Mouse (Mus musculus): ENCODE measurements around the gene Cyp20a1. TPM values are rescaled to one million over a fixed set of nuclear protein-coding genes. Genes with fewer than 3 reads are reported as not detected.

The Cyp20a1 gene
- polyA plus RNA-seq (2015; fragmentation: Nextera tagmentation; extraction: Ambion mirVana) = 16.5 and 17.3 TPM in 2 replicates

DNA sequence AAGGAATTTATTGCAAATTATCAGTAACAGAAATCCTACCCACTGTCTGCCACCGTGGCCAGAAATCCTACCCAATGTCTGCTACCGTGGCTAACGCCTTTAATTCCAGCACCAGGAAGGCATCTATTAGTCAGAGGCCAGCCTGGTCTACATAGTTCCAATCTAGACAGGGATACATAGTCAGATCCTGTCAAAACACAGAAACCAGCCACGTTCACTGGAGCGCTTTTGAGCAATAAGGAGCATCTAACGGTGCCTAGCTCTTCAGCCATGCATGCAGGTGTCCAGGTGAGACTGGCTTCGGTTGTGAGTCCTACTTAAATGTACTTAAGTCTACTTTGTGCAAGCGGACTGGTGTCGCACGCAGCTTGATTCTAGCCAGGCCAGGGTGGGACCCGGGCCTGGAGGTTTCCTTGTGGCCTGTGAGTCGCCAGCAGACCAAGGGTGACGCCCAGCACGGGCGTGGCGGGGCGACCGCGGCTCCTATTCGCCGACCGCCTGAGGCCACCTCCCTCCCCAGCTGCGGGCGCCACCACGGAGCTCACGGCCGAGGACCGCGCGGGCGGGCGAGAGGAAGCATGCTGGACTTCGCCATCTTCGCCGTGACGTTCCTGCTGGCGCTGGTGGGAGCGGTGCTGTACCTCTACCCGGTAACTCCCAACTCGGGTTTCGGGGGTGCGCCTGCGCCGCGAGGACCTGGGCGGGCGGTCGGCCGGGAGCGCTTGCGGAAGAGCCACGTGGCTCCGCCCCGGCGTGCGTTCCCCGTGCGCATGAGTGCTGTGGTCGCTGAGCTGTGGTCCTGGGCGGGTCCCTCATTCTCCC lies at the start of gene Cyp20a1:
TSS of gene Cyp20a1 (plus strand) at position 516 of the 822 bp plus-strand sequence.

DNA sequence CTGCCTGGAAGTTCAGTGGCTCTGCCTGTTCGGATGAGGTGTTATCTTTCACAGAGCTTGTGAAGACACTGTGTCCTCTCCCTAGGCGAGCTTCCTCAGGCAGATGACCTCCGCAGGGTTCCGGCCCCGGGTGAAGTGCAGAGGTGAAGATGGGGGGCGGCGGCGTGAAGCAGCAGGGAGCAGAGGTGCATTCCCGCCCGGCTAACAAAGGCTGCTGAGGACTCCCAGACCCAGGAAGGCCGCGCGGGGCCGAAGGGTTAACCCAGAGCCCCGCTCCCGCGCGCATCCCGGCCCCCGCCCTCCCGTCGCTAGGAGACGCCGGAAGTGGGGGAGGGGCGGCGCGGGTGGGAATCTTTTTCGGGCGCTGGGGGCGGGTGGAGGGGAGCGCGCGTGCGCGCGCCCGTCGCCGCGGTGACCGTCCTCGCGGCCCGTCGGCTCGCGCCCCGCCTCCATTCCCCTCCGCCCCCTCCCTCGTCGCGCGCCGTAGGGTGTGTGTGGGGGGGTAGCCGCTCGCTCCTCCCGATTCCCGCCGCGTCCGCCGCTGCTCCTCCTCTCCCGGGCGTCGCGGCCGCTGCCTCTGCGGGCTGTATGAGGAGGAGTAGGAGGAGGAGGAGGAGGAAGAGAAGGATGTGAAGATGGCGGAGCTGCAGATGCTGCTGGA lies 66.2 kb downstream of the Cyp20a1 start, which contains the start of gene Abi2:
TSS of gene Abi2 (plus strand) at position 452 of the 661 bp plus-strand sequence.

Other genes with a start within 250 kb of the Cyp20a1 start
- 3.4 and 4.0 TPM in 2 replicates for gene Carf, start 245.1 kb upstream of the Cyp20a1 start, polyA plus RNA-seq (2015; fragmentation: Nextera tagmentation; extraction: Ambion mirVana)
- gene Wdr12, start 244.7 kb upstream of the Cyp20a1 start, polyA plus RNA-seq (2015; fragmentation: Nextera tagmentation; extraction: Ambion mirVana) = 24.4 and 25.0 TPM in 2 replicates
- 3.7 and 5.2 TPM in 2 replicates for gene Nbeal1, start 162.7 kb upstream of the Cyp20a1 start, polyA plus RNA-seq (2015; fragmentation: Nextera tagmentation; extraction: Ambion mirVana)
- gene Abi2, start 66.3 kb downstream of the Cyp20a1 start, polyA plus RNA-seq (2015; fragmentation: Nextera tagmentation; extraction: Ambion mirVana) = 7.7 and 9.4 TPM in 2 replicates
- 18.4 and 20.1 TPM in 2 replicates for gene Raph1, start 223.8 kb downstream of the Cyp20a1 start, polyA plus RNA-seq (2015; fragmentation: Nextera tagmentation; extraction: Ambion mirVana)